ENCODE assay signal across 8 mouse cellular contexts in the genomic region with DNA sequence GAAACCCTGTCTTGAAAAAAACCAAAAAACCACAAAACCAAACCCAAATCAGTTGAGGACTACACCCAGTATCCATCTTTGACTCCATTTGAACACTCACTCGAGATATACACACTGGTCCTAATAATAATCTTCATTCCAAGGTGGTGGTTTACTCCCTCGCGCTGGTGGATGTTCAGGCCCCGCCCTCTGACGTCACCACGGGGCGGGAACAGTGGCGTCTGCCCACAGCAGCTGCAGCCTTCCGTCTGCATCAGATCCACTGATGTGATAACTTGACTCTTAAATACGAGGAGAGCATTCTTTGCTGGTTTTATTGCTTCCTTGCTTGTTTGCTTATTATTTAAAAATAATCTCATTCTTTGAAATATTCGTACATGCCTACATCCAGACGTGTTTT. TPM values are rescaled to one million over a fixed set of nuclear protein-coding genes. Genes with fewer than 3 reads are reported as not detected.
DNase-seq lines count a peak whose midpoint lies in the region; ATAC-seq and TF ChIP-seq lines count a peak whose summit lies in the region.

No protein-coding gene starts in this region.

- DNase-seq in 3134 (ENCODE audit: extremely low read depth, insufficient read length, low spot score), result peak; percentile 67
- DNase-seq in MEL-GATA-1-ER (ENCODE audit: extremely low read depth, low read depth), result peak; percentile 67
- DNase-seq in embryonic facial prominence, embryonic 11.5 days (ENCODE audit: low spot score), result peak; percentile 77
- DNase-seq in kidney, postnatal 0 days (ENCODE audit: low spot score), result peak; percentile 72
- peak; percentile 54 for DNase-seq in lung, postnatal 25 days (ENCODE audit: low spot score)
- DNase-seq in retina, postnatal 1 day, result peak; percentile 85
- DNase-seq in urinary bladder, postnatal 36 days (ENCODE audit: low spot score in 2 of 2), result peak; percentile 44 to 72

- no peaks in the 10 kb centered on the region for H3K4me1 ChIP-seq in embryonic facial prominence, embryonic 11.5 days (ENCODE audit: control insufficient read depth, insufficient read depth, low read length)
- H3K4me1 ChIP-seq in heart, embryonic 11.5 days (ENCODE audit: control insufficient read depth, insufficient read depth, low read length), result 0 out of 2 replicates have a peak, but pooled peaks cover 2% of the 10 kb centered on the region
- no peaks in the 10 kb centered on the region for H3K4me1 ChIP-seq in kidney, postnatal 0 days (replicated peaks; ENCODE audit: insufficient read depth, low read length)

- TF ChIP-seq CTCF in kidney, postnatal 0 days (IDR thresholded peaks at IDR 0.05; ENCODE audit: low read depth), result no peak

- no peak for ATAC-seq in embryonic facial prominence, embryonic 11.5 days (replicated peaks; ENCODE audit: insufficient number of reproducible peaks, low FRiP score, low TSS enrichment, low read depth)
- ATAC-seq in heart, embryonic 11.5 days (replicated peaks; ENCODE audit: insufficient number of reproducible peaks, low FRiP score, low TSS enrichment), result no peak
- no peak for ATAC-seq in kidney, postnatal 0 days (replicated peaks; ENCODE audit: low FRiP score, low read depth)

- no peak overlapping the region for H3K4me3 ChIP-seq in embryonic facial prominence, embryonic 11.5 days (ENCODE audit: low read depth, low read length)
- no peak overlapping the region for H3K4me3 ChIP-seq in heart, embryonic 11.5 days (ENCODE audit: low read depth, low read length)
- no peak overlapping the region for H3K4me3 ChIP-seq in kidney, postnatal 0 days (replicated peaks; ENCODE audit: low read depth, low read length)

- no peak overlapping the region for H3K9ac ChIP-seq in embryonic facial prominence, embryonic 11.5 days (replicated peaks; ENCODE audit: low read length)
- H3K9ac ChIP-seq in heart, embryonic 11.5 days (ENCODE audit: low read depth, low read length), result no peak overlapping the region
- no peak overlapping the region for H3K9ac ChIP-seq in kidney, postnatal 0 days (ENCODE audit: low read depth, low read length)

- no peaks in the 10 kb centered on the region for H3K9me3 ChIP-seq in embryonic facial prominence, embryonic 11.5 days (replicated peaks; ENCODE audit: control insufficient read depth, low read length)
- H3K9me3 ChIP-seq in heart, embryonic 11.5 days (replicated peaks; ENCODE audit: control insufficient read depth, low read length), result no peaks in the 10 kb centered on the region
- no peaks in the 10 kb centered on the region for H3K9me3 ChIP-seq in kidney, postnatal 0 days (replicated peaks; ENCODE audit: low read length)

- no peak overlapping the region for H3K27ac ChIP-seq in embryonic facial prominence, embryonic 11.5 days (replicated peaks; ENCODE audit: low read depth, low read length)
- no peak overlapping the region for H3K27ac ChIP-seq in heart, embryonic 11.5 days (ENCODE audit: low read depth, low read length)
- no peak overlapping the region for H3K27ac ChIP-seq in kidney, postnatal 0 days

- H3K27me3 ChIP-seq in embryonic facial prominence, embryonic 11.5 days (ENCODE audit: control insufficient read depth, insufficient read depth, low read length), result no peaks in the 10 kb centered on the region
- H3K27me3 ChIP-seq in heart, embryonic 11.5 days (ENCODE audit: control insufficient read depth, insufficient read depth, low read length), result peaks cover 15% of the 10 kb centered on the region
- H3K27me3 ChIP-seq in kidney, postnatal 0 days (ENCODE audit: insufficient read depth, low read length), result no peaks in the 10 kb centered on the region

- no peak overlapping the region for H3K4me2 ChIP-seq in embryonic facial prominence, embryonic 11.5 days (ENCODE audit: low read depth, low read length)
- H3K4me2 ChIP-seq in heart, embryonic 11.5 days, result peak overlapping the region; percentile 25; the same call in 1 of the 2 replicates
- no peak overlapping the region for H3K4me2 ChIP-seq in kidney, postnatal 0 days (ENCODE audit: low read length)

- no peaks in the 10 kb centered on the region for H3K36me3 ChIP-seq in embryonic facial prominence, embryonic 11.5 days (replicated peaks; ENCODE audit: control insufficient read depth, insufficient read depth, low read depth, low read length)
- H3K36me3 ChIP-seq in heart, embryonic 11.5 days (ENCODE audit: control insufficient read depth, insufficient read depth, low read length), result no peaks in the 10 kb centered on the region
- H3K36me3 ChIP-seq in kidney, postnatal 0 days (ENCODE audit: insufficient read depth, low read length), result no peaks in the 10 kb centered on the region

- WGBS in embryonic facial prominence, embryonic 11.5 days, result 5% methylated on average over 12 of the region's 12 CpGs
- 5% methylated on average over 12 of the region's 12 CpGs for WGBS in heart, embryonic 11.5 days (ENCODE audit: insufficient replicate concordance)
- WGBS in kidney, postnatal 0 days, result 3% methylated on average over 12 of the region's 12 CpGs

RNA-seq across cellular contexts. Expression of gene Pnpla1, which starts 24.1 kb away (rescaled TPM):
- polyA plus RNA-seq in embryonic facial prominence, embryonic 11.5 days (2014; fragmentation: Nextera tagmentation; extraction: Ambion mirVana), result not detected in 2 replicates
- polyA plus RNA-seq in heart, embryonic 11.5 days (2014; fragmentation: Nextera tagmentation; extraction: Ambion mirVana), result 0.06 TPM in 1 of 2 replicates, not detected in the other
- not detected in 2 replicates for polyA plus RNA-seq in kidney, postnatal 0 days (2015; fragmentation: Nextera tagmentation; extraction: Ambion mirVana)

RNA-seq across cellular contexts. Expression of gene 4930539E08Rik, which starts 32.8 kb away (rescaled TPM):
- 0.13 and 0.46 TPM in 2 replicates for polyA plus RNA-seq in embryonic facial prominence, embryonic 11.5 days (2014; fragmentation: Nextera tagmentation; extraction: Ambion mirVana)
- polyA plus RNA-seq in heart, embryonic 11.5 days (2014; fragmentation: Nextera tagmentation; extraction: Ambion mirVana), result 0.06 TPM in 1 of 2 replicates, not detected in the other
- polyA plus RNA-seq in kidney, postnatal 0 days (2015; fragmentation: Nextera tagmentation; extraction: Ambion mirVana), result 0.24 and 0.41 TPM in 2 replicates
